Mouse (Mus musculus) liver, embryonic 11.5 days (tissue): ENCODE results near the gene Gtse1. TPM values are rescaled to one million over a fixed set of nuclear protein-coding genes. Genes with fewer than 3 reads are reported as not detected.

Source experiments
- ATAC-seq: fragments of 200-750 bp; cut with Nextera tagmentation; replicated peaks from 2 replicates; pipeline ENCODE4 v1.8.0; 2017; ENCODE audit warnings: moderate number of reproducible peaks, mild to moderate bottlenecking, moderate TSS enrichment, moderate library complexity; ENCODE audit not compliant: low FRiP score
- DNase-seq: peaks from one replicate; pipeline ENCODE4 v3.0.0-alpha.2; 2017; ENCODE audit warnings: low spot score
- H3K27ac ChIP-seq: fragments of 300-500 bp; sonication (generic); 2 replicates; pipeline ENCODE4 v1.5.1; 2014; ENCODE audit warnings: mild to moderate bottlenecking, low read depth, low read length, control low read depth
- H3K27me3 ChIP-seq: fragments of 300-500 bp; sonication (generic); replicated peaks from 2 replicates; pipeline ENCODE4 v1.6.1; 2014; ENCODE audit warnings: low read length, mixed read lengths; ENCODE audit not compliant: control insufficient read depth, insufficient read depth
- H3K36me3 ChIP-seq: fragments of 300-500 bp; sonication (generic); 2 replicates; pipeline ENCODE4 v1.6.1; 2014; ENCODE audit warnings: mild to moderate bottlenecking, low read length, moderate library complexity, mixed read lengths; ENCODE audit not compliant: control insufficient read depth, insufficient read depth
- H3K4me1 ChIP-seq: fragments of 300-500 bp; sonication (generic); replicated peaks from 2 replicates; pipeline ENCODE4 v1.6.1; 2014; ENCODE audit warnings: low read length, mixed read lengths; ENCODE audit not compliant: control insufficient read depth, insufficient read depth
- H3K4me2 ChIP-seq: fragments of 300-500 bp; sonication (generic); 2 replicates; pipeline ENCODE4 v1.6.1; 2014; ENCODE audit warnings: mild to moderate bottlenecking, control low read depth, moderate library complexity
- H3K4me3 ChIP-seq: fragments of 300-500 bp; sonication (generic); 2 replicates; pipeline ENCODE4 v1.5.1; 2014; ENCODE audit warnings: low read depth, low read length, control low read depth
- H3K9ac ChIP-seq: fragments of 300-500 bp; sonication (generic); 2 replicates; pipeline ENCODE4 v1.6.1; 2014; ENCODE audit warnings: low read depth, low read length, control low read depth
- H3K9me3 ChIP-seq: fragments of 300-500 bp; sonication (generic); 2 replicates; pipeline ENCODE4 v1.6.1; 2016; ENCODE audit warnings: low read length, inconsistent platforms, mixed read lengths; ENCODE audit not compliant: control insufficient read depth
- WGBS: fragments of 180-500 bp; shearing (Covaris S2); extraction: QIAGEN DNeasy Blood & Tissue Kit; methylation state at CpG from one replicate; pipeline ENCODE4 v1.1.7; 2014; 5-methylcytosine and 5-hydroxymethylcytosine counted together
- polyA plus RNA-seq: library from polyadenylated mRNA; unstranded; fragments of >200 nt; fragmentation: Nextera tagmentation; extraction: Ambion mirVana; gene quantifications from 2 replicates; pipeline ENCODE4 v1.2.1, GENCODE M21; 2014

Gene Gtse1
- polyA plus RNA-seq, 1 experiment from 2014 or later = 38.8 TPM

DNA sequence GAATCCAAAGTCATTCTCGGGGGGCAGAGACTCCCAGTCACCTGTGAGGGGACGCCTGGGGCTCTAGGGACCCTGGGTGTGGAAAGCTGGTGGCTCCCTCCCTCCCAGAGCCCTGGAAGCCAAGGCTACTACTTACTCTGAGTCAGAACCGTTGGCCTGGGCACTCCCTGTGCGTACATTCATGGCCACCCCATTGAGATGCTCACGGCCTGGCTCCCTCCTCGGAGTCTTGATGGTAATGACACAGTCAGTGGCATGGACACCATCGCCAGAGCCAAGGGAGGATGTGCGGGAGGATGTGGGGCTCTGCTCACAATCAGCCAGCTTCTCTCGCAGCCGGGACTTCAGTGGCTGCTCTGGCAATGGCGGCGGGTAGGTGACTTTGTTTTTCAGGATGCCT lies 41.3 kb downstream of the Gtse1 start:
- Histone ChIP-seq H3K4me1 (0 out of 2 replicates have a peak, but pooled peaks cover 4% of the 10 kb centered on the region), H3K27ac (no peak overlapping the region), H3K36me3 (peaks cover 13% of the 10 kb centered on the region; the same call in 1 of the 2 replicates), H3K9me3 (no peaks in the 10 kb centered on the region), H3K27me3 (peaks cover 3% of the 10 kb centered on the region; the same call in 1 of the 2 replicates), H3K4me2 (no peak overlapping the region), H3K9ac (no peak overlapping the region), H3K4me3 (no peak overlapping the region)
- 77% methylated on average over 12 of the region's 12 CpGs for WGBS
- ATAC-seq = no peak
- no peak for DNase-seq

DNA sequence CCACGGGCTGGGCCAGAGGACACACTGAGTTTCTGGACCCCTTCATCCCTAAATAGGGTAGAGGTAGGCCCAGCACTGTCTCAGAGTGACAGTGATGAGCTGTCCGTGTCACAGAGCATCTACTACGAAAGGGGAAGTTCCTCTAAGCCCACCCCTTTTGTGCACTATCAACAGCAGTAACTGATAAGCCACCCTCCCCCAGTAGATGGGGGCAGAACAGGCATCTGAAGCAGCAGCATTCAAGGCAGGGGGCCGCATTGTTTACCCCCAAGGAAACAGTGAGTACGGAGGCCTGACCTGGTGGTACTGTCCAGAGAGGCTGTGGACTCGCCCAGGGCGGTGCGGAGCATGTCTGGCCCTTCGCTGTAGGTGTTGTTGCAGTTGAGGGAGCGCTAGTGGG lies 43.0 kb downstream of the Gtse1 start:
- H3K27me3 ChIP-seq = peaks cover 3% of the 10 kb centered on the region; the same call in 1 of the 2 replicates
- H3K9me3 ChIP-seq = no peaks in the 10 kb centered on the region
- no peak overlapping the region for H3K4me3 ChIP-seq
- ATAC-seq (no peak), DNase-seq (no peak)
- no peak overlapping the region for H3K9ac ChIP-seq
- 0 out of 2 replicates have a peak, but pooled peaks cover 4% of the 10 kb centered on the region for H3K4me1 ChIP-seq
- H3K36me3 ChIP-seq = peaks cover 7% of the 10 kb centered on the region; the same call in 1 of the 2 replicates
- no peak overlapping the region for H3K4me2 ChIP-seq
- WGBS = 49% methylated on average over 10 of the region's 10 CpGs
- no peak overlapping the region for H3K27ac ChIP-seq

DNA sequence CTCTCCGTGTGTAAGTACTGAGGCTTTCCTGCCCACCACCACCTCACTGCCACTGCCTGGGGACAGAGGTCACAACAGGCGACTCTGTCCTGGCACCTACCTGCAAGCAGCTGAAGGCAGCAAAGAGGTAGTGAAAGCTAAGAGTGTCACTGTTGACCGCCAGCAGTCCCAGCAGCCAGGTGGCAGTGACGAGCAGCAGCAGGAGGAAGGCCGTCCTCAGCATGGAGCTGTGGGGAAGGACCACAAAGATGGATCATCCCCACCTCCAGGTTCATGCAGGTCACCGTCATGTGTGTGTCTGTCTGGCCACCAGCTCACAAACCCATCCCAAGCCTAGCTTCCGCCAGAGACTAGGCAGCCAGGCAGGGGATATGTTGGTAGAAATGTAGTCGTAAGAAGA lies 44.3 kb downstream of the Gtse1 start:
- Histone ChIP-seq H3K4me1 (0 out of 2 replicates have a peak, but pooled peaks cover 4% of the 10 kb centered on the region), H3K4me3 (no peak overlapping the region), H3K9ac (no peak overlapping the region), H3K9me3 (no peaks in the 10 kb centered on the region), H3K27ac (no peak overlapping the region), H3K4me2 (no peak overlapping the region), H3K27me3 (peaks cover 3% of the 10 kb centered on the region; the same call in 1 of the 2 replicates), H3K36me3 (0 out of 2 replicates have a peak, but pooled peaks cover 2% of the 10 kb centered on the region)
- WGBS = 48% methylated on average over 8 of the region's 8 CpGs
- ATAC-seq = no peak
- DNase-seq = no peak

DNA sequence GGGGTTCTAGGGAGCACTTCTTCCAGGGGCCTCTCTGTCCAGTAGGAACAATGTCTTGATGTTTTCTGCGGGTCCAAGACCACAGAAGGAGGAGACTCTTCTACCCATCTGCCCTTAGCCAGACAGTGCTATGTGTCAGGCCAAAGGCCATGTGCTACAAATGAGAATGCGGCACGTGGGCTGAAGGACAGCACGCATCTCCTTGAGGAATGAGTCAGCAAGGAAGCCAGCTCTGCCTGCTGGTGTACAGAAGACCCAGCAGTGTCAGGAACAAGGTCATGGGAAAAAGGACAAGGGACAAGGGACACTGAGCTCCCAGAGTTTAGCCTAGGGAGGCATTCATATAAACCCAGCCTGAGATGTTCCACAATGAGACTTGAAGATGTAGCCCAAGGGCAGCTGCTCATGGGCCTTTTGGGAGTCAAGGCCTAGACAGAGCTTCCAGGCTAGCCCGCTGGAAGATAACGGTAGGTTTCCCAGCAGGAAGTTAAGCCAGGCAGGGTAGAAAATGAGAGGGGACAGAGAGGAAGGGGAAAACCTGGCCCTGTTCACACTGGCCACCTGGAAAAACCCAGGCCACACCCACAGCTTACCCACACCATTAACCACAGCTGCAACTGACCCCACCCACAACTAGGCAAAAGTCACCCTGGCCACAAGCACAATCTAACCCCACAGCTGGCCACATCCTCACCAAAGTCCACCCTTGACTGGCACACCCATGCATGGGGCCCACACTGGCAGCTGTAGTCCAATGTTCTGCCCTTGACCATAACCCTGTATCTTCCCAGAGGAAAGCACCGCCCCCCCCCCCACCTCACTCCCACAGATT lies 49.3 kb downstream of the Gtse1 start:
- ATAC-seq = no peak; the same call in 1 of the 2 replicates

DNA sequence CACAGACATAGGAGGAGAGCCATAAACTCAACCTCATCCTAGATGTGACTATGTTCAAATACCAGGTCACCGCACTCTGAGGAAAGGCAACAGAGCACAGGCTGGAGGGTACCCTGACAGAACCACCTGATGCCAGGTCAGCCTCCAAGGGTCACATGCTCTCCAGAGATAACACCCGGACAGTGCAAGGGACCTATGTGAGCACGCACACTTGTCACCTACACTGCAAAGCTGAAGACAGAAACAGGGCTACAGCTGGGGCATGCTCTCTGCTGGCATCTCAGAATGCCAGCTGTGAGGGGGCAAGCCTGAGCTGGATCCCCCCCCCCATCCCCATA lies 49.9 kb downstream of the Gtse1 start:
- Histone ChIP-seq H3K4me1 (no peaks in the 10 kb centered on the region; the same call in 1 of the 2 replicates), H3K27ac (no peak overlapping the region), H3K4me2 (no peak overlapping the region), H3K9ac (no peak overlapping the region), H3K9me3 (no peaks in the 10 kb centered on the region), H3K27me3 (no peaks in the 10 kb centered on the region; the same call in 1 of the 2 replicates), H3K36me3 (no peaks in the 10 kb centered on the region), H3K4me3 (no peak overlapping the region)
- no peak for DNase-seq
- WGBS = 78% methylated on average over 3 of the region's 3 CpGs
- no peak; the same call in 1 of the 2 replicates for ATAC-seq

More for the DNA sequence above, 49.3 kb downstream of the Gtse1 start:
- WGBS = 75% methylated on average over 7 of the region's 7 CpGs
- Histone ChIP-seq H3K9me3 (no peaks in the 10 kb centered on the region), H3K4me3 (no peak overlapping the region), H3K27me3 (no peaks in the 10 kb centered on the region; the same call in 1 of the 2 replicates), H3K9ac (no peak overlapping the region), H3K36me3 (no peaks in the 10 kb centered on the region), H3K4me2 (no peak overlapping the region), H3K4me1 (no peaks in the 10 kb centered on the region; the same call in 1 of the 2 replicates), H3K27ac (no peak overlapping the region)
- no peak for DNase-seq

DNA sequence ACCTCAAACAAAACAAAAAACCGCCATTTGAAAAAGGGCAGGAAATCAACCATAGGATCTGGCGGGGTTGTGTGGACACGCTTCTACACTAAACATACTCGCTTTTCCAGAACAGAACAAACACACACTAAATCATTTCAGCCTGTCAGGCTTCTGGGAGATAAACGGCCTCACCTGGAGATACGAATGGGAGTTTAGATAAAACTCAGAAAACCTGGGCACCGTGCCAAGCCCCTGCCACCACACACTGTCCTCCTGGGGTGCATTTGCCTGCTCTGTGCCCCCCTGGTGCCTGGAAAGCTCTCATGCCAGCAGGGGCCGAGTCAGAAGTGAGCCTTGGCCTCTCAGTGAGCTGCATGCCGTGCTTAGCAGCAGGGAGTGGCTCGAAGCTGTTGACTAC lies 50.4 kb downstream of the Gtse1 start:
- Histone ChIP-seq H3K4me2 (no peak overlapping the region), H3K27ac (no peak overlapping the region), H3K27me3 (no peaks in the 10 kb centered on the region; the same call in 1 of the 2 replicates), H3K9ac (no peak overlapping the region), H3K9me3 (no peaks in the 10 kb centered on the region), H3K4me1 (no peaks in the 10 kb centered on the region; the same call in 1 of the 2 replicates), H3K36me3 (no peaks in the 10 kb centered on the region), H3K4me3 (no peak overlapping the region)
- WGBS = 64% methylated on average over 10 of the region's 10 CpGs
- no peak for ATAC-seq
- no peak for DNase-seq

DNA sequence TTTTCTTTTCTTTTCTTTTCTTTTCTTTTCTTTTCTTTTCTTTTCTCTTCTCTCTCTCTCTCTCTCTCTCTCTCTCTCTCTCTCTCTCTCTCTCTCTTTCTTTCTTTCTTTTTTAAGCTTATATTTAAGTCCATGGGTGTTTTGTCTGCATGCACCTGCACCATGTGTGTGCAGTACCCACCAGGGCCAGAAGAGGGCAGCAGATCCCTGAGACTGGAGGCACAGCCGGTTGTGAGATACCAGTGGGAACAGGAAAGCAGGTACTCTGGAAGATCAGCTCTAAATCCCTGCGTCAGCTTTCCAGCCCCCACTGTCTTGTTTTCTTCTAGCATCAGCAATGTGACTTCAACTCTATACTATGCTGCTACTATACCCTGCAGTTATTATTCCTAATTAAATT lies 54.1 kb downstream of the Gtse1 start:
- Histone ChIP-seq H3K4me1 (no peaks in the 10 kb centered on the region; the same call in 1 of the 2 replicates), H3K36me3 (no peaks in the 10 kb centered on the region), H3K27ac (no peak overlapping the region), H3K9me3 (no peaks in the 10 kb centered on the region), H3K4me3 (no peak overlapping the region), H3K4me2 (no peak overlapping the region), H3K9ac (no peak overlapping the region), H3K27me3 (no peaks in the 10 kb centered on the region; the same call in 1 of the 2 replicates)
- WGBS = 35% methylated on average over 2 of the region's 2 CpGs
- no peak for ATAC-seq
- DNase-seq = peak; percentile 77

DNA sequence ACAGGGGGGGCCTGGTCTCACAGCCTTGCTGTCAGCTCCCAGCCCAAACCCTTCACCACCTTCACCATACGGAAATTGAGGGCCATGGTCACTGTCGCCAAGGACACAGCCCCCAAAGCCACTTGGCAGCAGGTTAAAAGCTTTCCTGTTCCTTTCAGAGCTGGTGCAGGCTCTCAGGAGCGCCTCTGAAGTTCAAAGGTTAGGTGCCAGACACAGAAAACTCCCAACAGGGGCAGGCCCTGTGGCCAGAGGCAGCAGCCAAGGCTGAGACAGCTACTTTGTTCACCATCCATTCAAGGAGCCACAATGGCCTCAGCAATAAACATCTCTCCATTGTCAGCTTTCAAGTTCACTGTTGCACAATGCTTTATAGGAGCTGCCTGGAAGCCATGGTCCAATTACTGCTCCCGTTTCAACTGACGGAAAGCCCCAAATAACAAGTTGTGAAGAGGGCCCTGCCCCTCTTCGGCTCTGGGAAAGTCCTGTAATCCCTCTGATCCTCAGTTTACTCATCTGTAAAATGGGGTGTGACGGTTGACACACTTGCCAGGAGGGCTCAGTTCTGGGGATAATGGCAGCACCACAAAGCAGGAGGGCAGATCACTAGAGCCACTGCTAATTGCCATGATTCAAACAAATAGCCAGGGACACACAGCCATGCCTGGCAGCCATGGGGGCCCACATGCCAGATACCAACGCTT lies 59.8 kb downstream of the Gtse1 start:
- no peaks in the 10 kb centered on the region; the same call in 1 of the 2 replicates for H3K4me1 ChIP-seq
- no peak overlapping the region for H3K27ac ChIP-seq
- no peak overlapping the region for H3K9ac ChIP-seq
- H3K9me3 ChIP-seq = no peaks in the 10 kb centered on the region
- ATAC-seq (no peak), DNase-seq (no peak)
- 64% methylated on average over 8 of the region's 8 CpGs for WGBS
- no peaks in the 10 kb centered on the region for H3K36me3 ChIP-seq
- H3K4me3 ChIP-seq = no peak overlapping the region
- H3K27me3 ChIP-seq = no peaks in the 10 kb centered on the region; the same call in 1 of the 2 replicates
- H3K4me2 ChIP-seq = no peak overlapping the region
